Mouse (Mus musculus): ENCODE data around the gene Gm26897.

Gene Gm26897

GRCm38 (mm10) chr5:111733851-111734250 lies at the start of gene Gm26897:
Gm26897 (plus strand) TSS chr5:111733924.
- DNase-seq (ENCODE audit: low spot score) = no peak

DNA sequence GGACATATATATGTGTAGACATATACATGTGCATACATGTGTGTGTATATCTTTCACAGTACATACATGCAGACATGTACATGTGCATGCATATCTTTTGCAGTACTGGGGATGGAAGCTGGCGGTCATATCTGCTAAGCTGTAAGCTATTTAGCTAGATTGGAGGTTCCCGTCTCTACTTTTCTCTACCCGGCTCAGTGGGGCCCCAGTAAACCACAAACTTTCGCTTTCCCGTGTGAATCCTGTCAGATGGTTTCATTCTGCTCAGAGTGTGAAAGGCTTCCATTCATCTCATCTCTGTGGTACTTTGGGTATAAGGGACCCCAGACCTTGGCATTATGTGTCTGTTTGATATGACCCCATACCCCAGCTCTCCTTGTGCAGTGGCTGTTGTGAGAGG lies 46.4 kb upstream of the Gm26897 start:
- DNase-seq (ENCODE audit: low spot score) = no peak

DNA sequence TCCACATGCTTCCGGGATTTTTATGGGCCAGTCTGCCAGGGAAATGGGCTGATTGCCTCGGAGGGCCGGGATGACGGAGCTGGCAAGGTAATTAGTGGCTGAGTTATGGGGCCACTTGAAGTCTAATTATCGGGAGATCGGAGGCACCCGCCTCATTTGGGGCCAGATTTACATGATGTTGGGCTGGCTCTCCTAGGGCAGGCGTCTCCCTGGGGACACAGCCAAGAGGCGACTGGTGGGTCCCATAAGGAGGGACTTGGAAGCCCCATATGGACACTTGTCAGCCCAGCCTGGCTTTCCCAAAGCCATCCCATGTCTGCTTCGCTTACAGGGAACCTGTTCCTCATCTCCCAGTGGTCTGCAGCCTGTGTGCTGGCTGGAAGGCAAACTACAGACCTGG lies 45.1 kb upstream of the Gm26897 start:
- DNase-seq (ENCODE audit: low spot score) = no peak

- DNase-seq (ENCODE audit: low spot score) = no peak
These were observed 35.7 kb upstream of the Gm26897 start for GRCm38 (mm10) chr5:111697996-111698395.

- DNase-seq (ENCODE audit: low spot score) = no peak
These were observed 33.9 kb upstream of the Gm26897 start for GRCm38 (mm10) chr5:111699711-111700303.

- DNase-seq (ENCODE audit: low spot score) = no peak
These were observed 31.9 kb upstream of the Gm26897 start for GRCm38 (mm10) chr5:111701634-111702329.

DNA sequence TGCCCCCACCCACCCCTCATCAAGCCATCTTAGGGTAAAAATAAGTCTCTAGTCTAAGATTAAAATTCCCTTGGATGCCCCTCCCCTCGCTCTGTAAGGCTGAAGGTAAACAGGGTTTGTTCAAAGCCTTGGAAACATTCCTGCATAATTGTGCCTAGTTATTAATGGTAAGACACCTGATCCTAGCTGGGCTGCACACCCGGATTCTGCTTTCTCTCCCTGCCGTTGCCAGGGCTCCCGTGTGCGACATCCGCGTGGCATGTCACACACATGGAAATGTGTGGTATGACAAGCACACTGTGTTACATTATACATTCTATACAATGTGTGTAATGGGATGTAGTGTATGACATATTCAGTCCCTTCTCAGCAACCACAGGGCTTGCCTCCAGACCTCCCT lies 30.1 kb upstream of the Gm26897 start:
- DNase-seq (ENCODE audit: low spot score) = no peak

DNA sequence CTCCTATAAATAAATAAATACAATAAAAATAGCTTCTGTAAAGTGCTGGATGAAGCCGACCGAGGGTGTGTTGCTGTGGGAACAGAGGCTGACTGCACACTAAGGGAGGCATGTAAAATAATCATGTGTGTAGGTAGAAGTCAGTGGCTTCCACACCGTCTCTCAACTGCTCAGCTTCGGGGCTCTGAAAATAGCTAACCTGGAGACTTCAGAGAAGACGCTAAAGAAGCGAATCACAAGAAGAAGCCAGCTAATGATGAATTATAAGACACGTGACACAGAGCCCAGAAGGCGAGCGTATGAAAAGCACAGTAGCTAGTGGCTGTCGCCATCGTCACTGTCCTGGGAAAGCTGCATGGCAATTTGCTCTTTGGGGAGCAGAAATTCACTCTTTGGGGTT lies 29.4 kb upstream of the Gm26897 start:
- DNase-seq (ENCODE audit: low spot score) = no peak

DNA sequence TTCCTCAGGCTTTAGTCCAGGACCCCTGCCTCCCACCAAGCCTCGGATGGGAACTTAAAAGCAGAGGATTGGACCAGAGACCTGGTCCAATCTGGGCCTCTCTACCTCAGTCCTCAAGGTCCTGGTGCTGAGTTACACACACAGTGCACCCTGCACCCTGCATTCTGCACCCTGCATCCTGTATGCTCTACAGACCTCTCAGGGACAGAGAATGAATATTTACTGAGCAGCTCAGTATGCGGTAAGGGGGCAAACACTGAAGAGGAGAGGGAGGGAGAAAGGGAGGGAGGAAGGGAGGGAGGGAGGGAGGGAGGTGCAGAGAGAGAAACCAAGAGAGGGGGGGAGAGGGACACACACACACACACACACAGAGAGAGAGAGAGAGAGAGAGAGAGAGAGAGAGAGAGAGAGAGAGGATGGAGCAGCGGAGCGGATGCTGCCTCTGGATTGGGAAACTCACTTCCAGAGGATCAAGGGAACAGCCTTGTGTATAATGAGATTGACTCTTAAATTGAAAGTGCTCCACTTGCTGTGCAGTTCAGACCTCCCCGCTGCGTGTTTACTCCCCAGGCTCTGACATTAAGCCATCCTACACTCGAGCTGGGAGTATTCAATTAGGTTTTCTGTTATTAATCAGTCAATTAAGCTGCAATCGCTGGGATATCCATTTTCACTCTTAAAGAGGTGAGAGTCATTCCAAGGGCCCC lies 24.4 kb upstream of the Gm26897 start:
- no peak for DNase-seq (ENCODE audit: low spot score)

GRCm38 (mm10) chr5:111719018-111719417 lies 14.7 kb upstream of the Gm26897 start:
- no peak for DNase-seq (ENCODE audit: low spot score)

GRCm38 (mm10) chr5:111720726-111721125 lies 13.0 kb upstream of the Gm26897 start:
- peak; percentile 39 for DNase-seq (ENCODE audit: low spot score)

DNA sequence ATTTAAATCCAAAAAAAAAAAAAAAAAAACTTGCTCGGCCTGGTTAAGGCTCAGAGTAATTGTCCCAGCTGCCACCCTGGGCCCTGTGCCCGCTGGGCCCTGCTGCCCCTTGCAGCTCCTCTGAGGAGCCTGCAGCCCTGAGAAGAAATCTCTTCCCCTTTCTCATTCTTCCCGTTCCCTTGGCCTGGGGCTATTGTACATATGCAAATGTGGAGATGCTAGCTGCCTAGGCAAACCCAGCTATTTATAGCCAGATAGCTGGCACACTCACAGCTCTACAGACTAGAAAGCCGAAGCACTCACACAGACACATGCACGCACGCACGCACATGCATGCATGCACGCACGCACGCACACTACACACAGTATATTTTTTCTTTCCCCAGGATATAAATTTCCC lies 9.0 kb upstream of the Gm26897 start:
- DNase-seq (ENCODE audit: low spot score) = peak; percentile 46

GRCm38 (mm10) chr5:111725195-111725920 lies 8.4 kb upstream of the Gm26897 start:
- DNase-seq (ENCODE audit: low spot score) = no peak

- DNase-seq (ENCODE audit: low spot score) = no peak
These were observed 5.3 kb upstream of the Gm26897 start for GRCm38 (mm10) chr5:111728411-111728810.

- no peak for DNase-seq (ENCODE audit: low spot score)
These were observed 3.1 kb upstream of the Gm26897 start for GRCm38 (mm10) chr5:111730560-111731167.

GRCm38 (mm10) chr5:111732194-111732593 lies 1.5 kb upstream of the Gm26897 start:
- no peak for DNase-seq (ENCODE audit: low spot score)

DNA sequence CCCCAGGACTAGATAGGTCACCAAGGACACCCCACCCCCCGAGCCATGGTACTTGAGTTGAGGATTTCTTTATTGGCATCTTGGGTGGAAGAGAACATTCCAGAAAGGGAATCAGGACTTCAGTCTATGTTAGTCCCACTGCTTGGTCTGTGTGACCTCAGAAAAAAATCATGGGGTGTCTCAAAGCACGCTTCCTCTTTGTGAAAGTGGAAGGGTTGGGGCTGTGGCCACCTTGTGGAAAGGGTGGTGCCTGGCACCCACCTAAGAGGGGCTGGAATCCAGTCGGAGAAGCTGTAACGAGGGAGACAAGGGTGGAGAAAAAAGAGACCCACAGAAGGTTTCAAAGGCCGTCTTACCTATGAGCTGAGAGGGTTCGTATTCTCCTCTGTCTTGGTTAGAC lies 5.8 kb downstream of the Gm26897 start:
- no peak for DNase-seq (ENCODE audit: low spot score)

- no peak for DNase-seq (ENCODE audit: low spot score)
These were observed 6.9 kb downstream of the Gm26897 start for GRCm38 (mm10) chr5:111740384-111741275.

- DNase-seq (ENCODE audit: low spot score) = no peak
These were observed 7.6 kb downstream of the Gm26897 start for GRCm38 (mm10) chr5:111741352-111741751.

GRCm38 (mm10) chr5:111742290-111742898 lies 8.7 kb downstream of the Gm26897 start:
- no peak for DNase-seq (ENCODE audit: low spot score)

DNA sequence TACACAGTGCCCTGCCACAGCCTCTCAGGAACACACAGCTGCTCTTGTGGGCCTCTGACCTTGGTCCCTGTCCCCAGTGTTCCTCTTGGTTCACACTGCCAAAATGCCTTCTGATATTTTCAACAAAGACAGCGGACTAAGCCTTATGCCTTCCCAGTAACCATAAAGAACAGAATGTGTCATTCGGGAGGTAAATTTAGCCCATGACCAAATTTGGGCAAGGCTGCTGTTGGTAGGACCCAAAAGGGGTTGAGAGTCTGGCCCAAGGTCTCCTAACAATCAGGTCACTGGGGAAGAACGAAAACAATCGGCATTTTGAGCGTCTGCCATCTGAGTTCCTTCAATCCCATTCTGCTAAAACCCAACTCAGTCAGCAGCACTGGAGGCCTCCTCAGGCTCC lies 15.9 kb downstream of the Gm26897 start:
- no peak for DNase-seq (ENCODE audit: low spot score)
